Mouse (Mus musculus): Measurements from ENCODE around the gene Avpr1b. TPM values are rescaled to one million over a fixed set of nuclear protein-coding genes. Genes with fewer than 3 reads are reported as not detected.

Avpr1b gene
- not detected in 2 replicates for polyA plus RNA-seq (2012; rRNA removed; ENCODE audit: low replicate concordance)

DNA sequence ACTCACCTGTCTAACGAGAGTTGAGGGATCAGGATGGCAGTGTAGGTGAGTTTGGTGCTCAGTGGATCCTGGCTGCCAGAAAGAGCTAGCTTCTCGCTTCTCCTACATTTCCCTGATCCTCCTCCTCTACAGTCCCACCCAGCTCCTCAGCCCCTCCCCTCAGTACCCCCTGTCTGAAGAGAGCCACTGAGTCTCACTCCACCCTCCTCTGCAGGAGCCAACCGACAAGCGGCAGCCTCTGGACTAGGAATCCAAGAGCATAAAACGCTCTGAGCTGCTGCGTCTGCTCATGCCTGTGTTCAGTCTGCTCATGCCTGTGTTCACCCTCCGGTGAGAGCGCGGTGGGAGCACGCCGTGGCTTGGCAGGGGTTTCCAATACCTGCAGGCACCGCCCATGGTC lies at the start of gene Avpr1b:
Avpr1b (plus strand) TSS at position 335 of the 400 bp plus-strand sequence.

DNA sequence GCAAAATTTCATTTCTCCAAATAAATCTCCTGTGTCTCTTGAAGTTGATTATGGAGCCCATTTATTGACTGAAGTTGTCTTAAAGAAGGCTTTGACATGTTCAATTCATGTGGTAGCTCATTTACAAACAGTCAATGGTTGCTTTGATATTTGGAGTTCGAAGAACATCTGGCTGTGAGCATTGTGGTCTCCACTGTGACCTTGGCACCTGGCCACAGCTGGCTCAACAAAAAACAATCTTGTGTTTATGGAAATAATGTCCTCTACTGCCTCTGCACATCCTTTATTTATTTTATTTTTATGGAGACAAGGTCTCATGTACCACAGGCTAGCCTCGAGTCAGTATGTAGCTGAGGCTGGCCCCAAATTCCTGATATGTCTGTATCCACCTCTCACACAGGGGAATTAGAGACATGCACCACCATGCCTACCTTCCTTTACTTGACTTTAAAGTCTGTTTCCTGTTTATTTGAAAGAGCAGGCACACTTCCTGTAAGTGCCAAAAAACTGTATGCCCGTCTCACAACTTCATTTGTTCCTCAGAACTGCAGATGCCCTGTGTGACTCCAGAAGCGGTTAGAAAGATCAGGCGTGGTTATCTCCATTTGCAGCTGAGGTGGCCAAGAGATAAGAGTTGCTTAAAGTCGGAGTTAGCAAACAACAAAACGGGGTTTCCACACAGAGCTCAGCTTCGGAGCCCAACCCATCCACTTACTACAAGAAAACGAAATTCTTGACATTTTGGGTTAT lies 38.9 kb downstream of the Avpr1b start, which contains the start of gene Ctse:
Ctse (plus strand) TSS at position 516 of the 750 bp plus-strand sequence.

Other genes with a start within 250 kb of the Avpr1b start
- 21.9 and 23.1 TPM in 2 replicates for gene Srgap2, start 71.9 kb upstream of the Avpr1b start, polyA plus RNA-seq (2012; rRNA removed; ENCODE audit: low replicate concordance)
- 0.12 and 0.29 TPM in 2 replicates for gene Fam72a, start 71.3 kb upstream of the Avpr1b start, polyA plus RNA-seq (2012; rRNA removed; ENCODE audit: low replicate concordance)
- gene Ctse, start 39.1 kb downstream of the Avpr1b start, polyA plus RNA-seq (2012; rRNA removed; ENCODE audit: low replicate concordance) = 13.5 and 22.8 TPM in 2 replicates
- 11.5 and 22.1 TPM in 2 replicates for gene Rab7b, start 89.5 kb downstream of the Avpr1b start, polyA plus RNA-seq (2012; rRNA removed; ENCODE audit: low replicate concordance)
- 0.17 TPM in 1 of 2 replicates, not detected in the other for gene Slc26a9, start 144.8 kb downstream of the Avpr1b start, polyA plus RNA-seq (2012; rRNA removed; ENCODE audit: low replicate concordance)
- 2.1 and 5.6 TPM in 2 replicates for gene Pm20d1, start 198.1 kb downstream of the Avpr1b start, polyA plus RNA-seq (2012; rRNA removed; ENCODE audit: low replicate concordance)
- 56.5 and 58.7 TPM in 2 replicates for gene Slc41a1, start 228.3 kb downstream of the Avpr1b start, polyA plus RNA-seq (2012; rRNA removed; ENCODE audit: low replicate concordance)

Data from mammary gland, adult 2 months (tissue).